Mouse (Mus musculus) ES-Bruce4 (cell line): ENCODE measurements around the gene Pde6h. TPM values are rescaled to one million over a fixed set of nuclear protein-coding genes. Genes with fewer than 3 reads are reported as not detected.

Experiments used
- H3K27ac ChIP-seq: 2 replicates; pipeline ENCODE4 v1.5.1; 2012; ENCODE audit warnings: low read length, inconsistent platforms; ENCODE audit not compliant: insufficient read depth
- H3K27me3 ChIP-seq: 2 replicates; pipeline ENCODE4 v1.6.1; 2012; ENCODE audit warnings: mild to moderate bottlenecking, low read length, inconsistent platforms; ENCODE audit not compliant: control insufficient read depth, poor library complexity, insufficient read depth, severe bottlenecking
- H3K36me3 ChIP-seq: 2 replicates; pipeline ENCODE4 v1.6.1; 2012; ENCODE audit warnings: inconsistent platforms, mild to moderate bottlenecking, low read length, moderate library complexity; ENCODE audit not compliant: control insufficient read depth, poor library complexity, insufficient read depth, severe bottlenecking
- H3K4me1 ChIP-seq: one replicate; pipeline ENCODE4 v1.8.1; 2011; ENCODE audit warnings: low read length; ENCODE audit not compliant: control insufficient read depth, insufficient read depth
- H3K4me3 ChIP-seq: 2 replicates; pipeline ENCODE4 v1.5.1; 2011; ENCODE audit warnings: low read depth, mild to moderate bottlenecking, low read length
- H3K9ac ChIP-seq: 2 replicates; pipeline ENCODE4 v1.6.1; 2012; ENCODE audit warnings: low read depth, mild to moderate bottlenecking, inconsistent platforms; ENCODE audit not compliant: poor library complexity, severe bottlenecking
- H3K9me3 ChIP-seq: replicated peaks from 2 replicates; pipeline ENCODE4 v1.6.1; 2012; ENCODE audit warnings: mild to moderate bottlenecking, low read length, inconsistent platforms; ENCODE audit not compliant: control insufficient read depth, poor library complexity, insufficient read depth, severe bottlenecking
- CTCF ChIP-seq: IDR thresholded peaks from one replicate; pipeline ENCODE4 v1.8.1; 2011; ENCODE audit warnings: low read depth, low read length
- EP300 ChIP-seq: IDR thresholded peaks from 2 replicates; pipeline ENCODE4 v1.6.1; 2011; ENCODE audit warnings: low read depth, low read length; ENCODE audit not compliant: insufficient read depth
- POLR2A ChIP-seq: IDR thresholded peaks from one replicate; pipeline ENCODE4 v1.8.1; 2011; ENCODE audit warnings: low read length; ENCODE audit not compliant: insufficient read depth
- polyA plus RNA-seq: library from polyadenylated mRNA; stranded (reverse); fragments of >200 nt; gene quantifications from 2 replicates; pipeline ENCODE4 v1.2.4, GENCODE M21; 2011; ENCODE audit warnings: low read depth; ENCODE audit not compliant: missing spikeins, insufficient read depth, insufficient read length

The Pde6h gene
- polyA plus RNA-seq, 1 experiment: not detected

DNA sequence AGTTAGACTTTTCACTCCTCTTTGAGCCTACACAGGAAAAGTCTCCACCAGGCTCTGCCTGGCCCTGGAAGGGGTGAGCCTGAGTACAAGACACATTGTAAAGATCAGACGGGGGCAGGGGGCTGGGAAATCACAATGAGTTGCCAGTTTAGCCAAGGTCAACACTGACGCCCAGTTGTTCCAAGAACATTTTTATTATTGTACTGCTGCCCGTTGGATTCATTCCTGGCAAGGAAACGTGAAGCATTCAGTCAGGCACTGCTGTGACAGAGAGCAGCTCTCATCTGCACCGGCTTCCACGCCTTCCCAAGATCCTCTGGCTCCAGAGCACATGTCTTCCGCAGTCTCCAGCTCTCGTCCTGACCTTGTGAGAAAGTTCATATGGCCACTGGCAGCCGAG, 35.8 kb upstream of the Pde6h start:
- H3K27ac ChIP-seq: no peak overlapping the region
- H3K9me3 ChIP-seq: no peaks in the 10 kb centered on the region
- no peaks in the 10 kb centered on the region for H3K4me1 ChIP-seq
- H3K9ac ChIP-seq: no peak overlapping the region
- TF ChIP-seq POLR2A (no peak), CTCF (no peak), EP300 (no peak)
- H3K36me3 ChIP-seq: no peaks in the 10 kb centered on the region
- H3K27me3 ChIP-seq: no peaks in the 10 kb centered on the region
- H3K4me3 ChIP-seq: no peak overlapping the region

- TF ChIP-seq POLR2A (no peak), CTCF (no peak), EP300 (no peak)
- Histone ChIP-seq H3K4me3 (no peak overlapping the region), H3K9ac (no peak overlapping the region), H3K4me1 (no peaks in the 10 kb centered on the region), H3K9me3 (no peaks in the 10 kb centered on the region), H3K36me3 (no peaks in the 10 kb centered on the region), H3K27me3 (no peaks in the 10 kb centered on the region), H3K27ac (no peak overlapping the region)
Observed at GRCm38 (mm10) chr6:136889067-136889466, 34.6 kb upstream of the Pde6h start.

DNA sequence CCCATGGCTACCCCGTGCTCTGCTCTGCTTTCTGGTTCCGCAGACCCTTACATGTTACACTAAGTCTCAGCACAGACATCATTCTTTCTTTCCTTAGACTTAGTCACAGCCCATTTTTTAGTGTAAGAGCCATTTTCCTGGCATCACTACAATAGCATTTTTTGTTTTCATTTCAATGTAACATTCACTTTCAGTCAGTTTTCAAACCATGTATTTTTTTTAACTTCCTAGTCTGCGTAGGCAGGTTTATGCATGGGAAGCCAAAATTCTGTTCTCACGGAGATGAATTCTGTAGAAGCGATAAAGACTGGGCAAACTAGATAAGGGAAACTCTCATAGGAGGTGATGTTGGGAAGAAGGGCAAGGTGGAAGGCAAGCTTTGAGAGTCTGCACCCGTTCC, 34.1 kb upstream of the Pde6h start:
- Histone ChIP-seq H3K9me3 (no peaks in the 10 kb centered on the region), H3K27me3 (no peaks in the 10 kb centered on the region), H3K4me3 (no peak overlapping the region), H3K9ac (no peak overlapping the region), H3K27ac (no peak overlapping the region), H3K4me1 (no peaks in the 10 kb centered on the region), H3K36me3 (no peaks in the 10 kb centered on the region)
- no peak for TF ChIP-seq POLR2A
- no peak for TF ChIP-seq CTCF
- TF ChIP-seq EP300: no peak

- Histone ChIP-seq H3K27me3 (no peaks in the 10 kb centered on the region), H3K9me3 (no peaks in the 10 kb centered on the region), H3K9ac (no peak overlapping the region), H3K27ac (no peak overlapping the region), H3K4me3 (no peak overlapping the region), H3K36me3 (no peaks in the 10 kb centered on the region), H3K4me1 (no peaks in the 10 kb centered on the region)
- TF ChIP-seq EP300 (no peak), POLR2A (no peak), CTCF (no peak)
Observed at GRCm38 (mm10) chr6:136892002-136892401, 31.6 kb upstream of the Pde6h start.

GRCm38 (mm10) chr6:136894532-136895339, 28.9 kb upstream of the Pde6h start:
- H3K9me3 ChIP-seq: no peaks in the 10 kb centered on the region
- H3K27ac ChIP-seq: no peak overlapping the region

DNA sequence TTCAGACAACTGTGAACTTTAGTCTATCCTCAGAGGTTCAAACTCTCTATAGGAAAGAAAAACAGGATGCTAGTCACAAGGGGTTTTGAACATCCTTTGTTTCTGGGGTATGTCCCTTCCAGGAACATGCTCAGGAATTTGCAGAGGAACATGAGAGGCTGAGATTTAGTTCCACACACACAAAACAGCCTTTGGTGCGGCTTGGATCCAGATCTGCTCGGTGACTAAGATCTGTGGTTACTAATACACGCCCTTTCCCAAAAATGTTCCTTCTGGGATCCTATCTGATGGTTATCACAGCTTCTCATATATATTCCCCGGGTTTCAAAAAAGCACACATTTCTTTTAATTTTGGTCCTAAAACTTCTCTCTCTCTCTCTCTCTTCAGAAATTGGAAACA, 25.8 kb upstream of the Pde6h start:
- H3K4me1 ChIP-seq: no peaks in the 10 kb centered on the region
- H3K36me3 ChIP-seq: no peaks in the 10 kb centered on the region
- H3K9me3 ChIP-seq: no peaks in the 10 kb centered on the region
- H3K27me3 ChIP-seq: no peaks in the 10 kb centered on the region
- H3K27ac ChIP-seq: no peak overlapping the region
- H3K4me3 ChIP-seq: no peak overlapping the region
- TF ChIP-seq EP300: no peak
- no peak overlapping the region for H3K9ac ChIP-seq

More at GRCm38 (mm10) chr6:136894532-136895339, 28.9 kb upstream of the Pde6h start:
- TF ChIP-seq EP300: no peak
- no peak for TF ChIP-seq POLR2A
- Histone ChIP-seq H3K4me1 (no peaks in the 10 kb centered on the region), H3K9ac (no peak overlapping the region), H3K27me3 (no peaks in the 10 kb centered on the region), H3K36me3 (no peaks in the 10 kb centered on the region), H3K4me3 (no peak overlapping the region)
